Comparison of ENCODE assay signal across 8 mouse cellular contexts in genomic region chr15:81523169-81523871, GRCm38 (mm10). TPM values are rescaled to one million over a fixed set of nuclear protein-coding genes. Genes with fewer than 3 reads are reported as not detected.
DNase-seq lines count a peak whose midpoint lies in the region; ATAC-seq and TF ChIP-seq lines count a peak whose summit lies in the region.

No protein-coding gene starts in this region.

- TF ChIP-seq EP300 in MEL (IDR thresholded peaks at IDR 0.05; ENCODE audit: low read depth in 1 of 2, low read length in 2 of 2) = no peak
- TF ChIP-seq EP300 in lung, postnatal 0 days (IDR thresholded peaks at IDR 0.05) = peak; percentile 95

- H3K27me3 ChIP-seq in MEL (ENCODE audit: control insufficient read depth in 1 of 2, insufficient read depth in 2 of 2, low read length in 2 of 2) = no peaks in the 10 kb centered on the region
- H3K27me3 ChIP-seq in cerebellum, adult 2 months (ENCODE audit: control insufficient read depth, insufficient read depth, low read length) = no peaks in the 10 kb centered on the region
- H3K27me3 ChIP-seq in hindbrain, embryonic 10.5 days (ENCODE audit: insufficient read depth, poor library complexity, severe bottlenecking) = peaks cover 30% of the 10 kb centered on the region
- no peaks in the 10 kb centered on the region for H3K27me3 ChIP-seq in lung, postnatal 0 days (replicated peaks; ENCODE audit: insufficient read depth, low read length)

- H3K9ac ChIP-seq in MEL (ENCODE audit: control insufficient read depth, low read depth, low read length, poor library complexity, severe bottlenecking) = peak overlapping the region; percentile 96
- peak overlapping the region; percentile 85 for H3K9ac ChIP-seq in lung, postnatal 0 days (replicated peaks; ENCODE audit: low read depth)

- H3K27ac ChIP-seq in MEL (ENCODE audit: control insufficient read depth, low read depth, low read length) = peak overlapping the region; percentile 99
- H3K27ac ChIP-seq in cerebellum, adult 2 months (ENCODE audit: insufficient read depth, low read length) = peak overlapping the region; percentile 59
- peak overlapping the region; percentile 91 for H3K27ac ChIP-seq in hindbrain, embryonic 10.5 days
- peak overlapping the region; percentile 99 for H3K27ac ChIP-seq in lung, postnatal 0 days (ENCODE audit: low read length)

- H3K36me3 ChIP-seq in MEL (ENCODE audit: control insufficient read depth in 1 of 2, insufficient read depth in 2 of 2, low read length in 2 of 2) = peaks cover 0 to 6% of the 10 kb centered on the region in 2 experiments; a peak in 2 of 4 replicates
- H3K36me3 ChIP-seq in hindbrain, embryonic 10.5 days = no peaks in the 10 kb centered on the region
- H3K36me3 ChIP-seq in lung, postnatal 0 days (ENCODE audit: insufficient read depth, low read length) = no peaks in the 10 kb centered on the region

- peak; percentile 96 for DNase-seq in MEL (ENCODE audit: low read depth, low spot score)
- DNase-seq in cerebellum, adult 2 months = peak; percentile 86 to 88
- peak; percentile 90 for DNase-seq in forelimb bud, embryonic 11.5 days (ENCODE audit: low read depth, low spot score)
- DNase-seq in hindbrain, embryonic 10.5 days (ENCODE audit: low spot score) = peak; percentile 93
- DNase-seq in layer of hippocampus, adult 9-11 months = peak; percentile 91
- DNase-seq in lung, postnatal 0 days (ENCODE audit: low spot score) = peak; percentile 97
- peak; percentile 97 for DNase-seq in ovary, postnatal 14 days (ENCODE audit: low spot score)
- DNase-seq in thymus, postnatal 14 days = peak; percentile 99

- under 1% methylated on average over 41 of the region's 41 CpGs for WGBS in cerebellum, adult 2 months
- 0% methylated on average over 41 of the region's 41 CpGs for WGBS in hindbrain, embryonic 10.5 days
- 1% methylated on average over 38 of the region's 41 CpGs for WGBS in lung, postnatal 0 days

- peaks cover 0 to 5% of the 10 kb centered on the region in 2 experiments; a peak in 1 of 4 replicates for H3K4me1 ChIP-seq in MEL (ENCODE audit: control insufficient read depth in 1 of 2, insufficient read depth in 2 of 2, low read length in 2 of 2)
- H3K4me1 ChIP-seq in cerebellum, adult 2 months (ENCODE audit: control insufficient read depth, insufficient read depth, low read length) = no peaks in the 10 kb centered on the region
- H3K4me1 ChIP-seq in hindbrain, embryonic 10.5 days (replicated peaks) = peaks cover 37% of the 10 kb centered on the region
- no peaks in the 10 kb centered on the region for H3K4me1 ChIP-seq in lung, postnatal 0 days (ENCODE audit: insufficient read depth, low read depth, low read length)

- peak overlapping the region; percentile 74 for H3K4me3 ChIP-seq in MEL (ENCODE audit: control insufficient read depth in 1 of 2, insufficient read depth in 1 of 2, low read depth in 2 of 2, low read length in 2 of 2)
- peak overlapping the region; percentile 75 for H3K4me3 ChIP-seq in cerebellum, adult 2 months (replicated peaks; ENCODE audit: insufficient read depth, low read depth, low read length)
- peak overlapping the region; percentile 62 for H3K4me3 ChIP-seq in hindbrain, embryonic 10.5 days
- peak overlapping the region; percentile 61 for H3K4me3 ChIP-seq in lung, postnatal 0 days (ENCODE audit: low read depth, low read length)

- TF ChIP-seq CTCF in MEL (IDR thresholded peaks at IDR 0.05 in 2 of 3, conservative IDR thresholded peaks at IDR 0.05 in 1 of 3; ENCODE audit: control insufficient read depth in 1 of 3, insufficient read depth in 1 of 3, low read depth in 2 of 3, low read length in 3 of 3, poor library complexity in 1 of 3, severe bottlenecking in 1 of 3) = no peak
- no peak for TF ChIP-seq CTCF in cerebellum, adult 2 months (IDR thresholded peaks at IDR 0.05; ENCODE audit: borderline replicate concordance, insufficient read depth, low read depth, low read length)
- TF ChIP-seq CTCF in lung, postnatal 0 days (IDR thresholded peaks at IDR 0.05) = peak; percentile 26; the same call in 1 of the 2 replicates

- peak overlapping the region; percentile 97 for H3K4me2 ChIP-seq in lung, postnatal 0 days (replicated peaks; ENCODE audit: low read depth, low read length)

- H3K9me3 ChIP-seq in MEL (replicated peaks; ENCODE audit: insufficient read depth, low read length) = no peaks in the 10 kb centered on the region
- no peaks in the 10 kb centered on the region for H3K9me3 ChIP-seq in hindbrain, embryonic 10.5 days
- H3K9me3 ChIP-seq in lung, postnatal 0 days (ENCODE audit: low read length) = no peaks in the 10 kb centered on the region

- TF ChIP-seq POLR2A in MEL (IDR thresholded peaks at IDR 0.05; ENCODE audit: control insufficient read depth in 1 of 2, insufficient read depth in 1 of 2, low read depth in 1 of 2, low read length in 2 of 2, poor library complexity in 1 of 2) = peak; percentile 89 to 94
- peak; percentile 88 for TF ChIP-seq POLR2A in cerebellum, adult 2 months (IDR thresholded peaks at IDR 0.05; ENCODE audit: borderline replicate concordance, insufficient read depth, low read length)

- peak; percentile 92 for ATAC-seq in lung, postnatal 0 days

- TF ChIP-seq RAD21 in MEL (IDR thresholded peaks at IDR 0.05; ENCODE audit: low read depth, low read length) = no peak

- peaks cover 6% of the 10 kb centered on the region; the same call in 1 of the 2 replicates for H3K79me2 ChIP-seq in MEL (ENCODE audit: control insufficient read depth, insufficient read depth, low read length, poor library complexity)

TF ChIP-seq in MEL, 35 proteins besides CTCF, POLR2A, EP300 and RAD21:
- TF ChIP-seq MAX (IDR thresholded peaks at IDR 0.05; ENCODE audit: low read length) (peak; percentile 99), TBP (IDR thresholded peaks at IDR 0.05; ENCODE audit: low read depth, low read length) (peak; percentile 59), MXI1 (IDR thresholded peaks at IDR 0.05; ENCODE audit: low read depth, low read length) (peak; percentile 95), HCFC1 (IDR thresholded peaks at IDR 0.05; ENCODE audit: low read depth, low read length) (peak; percentile 63; the same call in 1 of the 2 replicates), MYC (IDR thresholded peaks at IDR 0.05; ENCODE audit: low read depth, low read length) (peak; percentile 98), BHLHE40 (IDR thresholded peaks at IDR 0.05; ENCODE audit: borderline replicate concordance, low read depth, low read length) (peak; percentile 100), MAFK (IDR thresholded peaks at IDR 0.05; ENCODE audit: borderline replicate concordance, low read depth, low read length) (no peak), KAT2A (conservative IDR thresholded peaks at IDR 0.05; ENCODE audit: low read depth, low read length) (no peak), ZNF384 (IDR thresholded peaks at IDR 0.05; ENCODE audit: low read depth, low read length) (no peak), GABPA (IDR thresholded peaks at IDR 0.05; ENCODE audit: low read depth, low read length) (no peak), TAL1 (IDR thresholded peaks at IDR 0.05; ENCODE audit: low read length) (no peak), CHD1 (IDR thresholded peaks at IDR 0.05; ENCODE audit: low read depth, low read length) (no peak), USF1 (IDR thresholded peaks at IDR 0.05; ENCODE audit: low read depth, low read length) (peak; percentile 99), TCF12 (IDR thresholded peaks at IDR 0.05; ENCODE audit: low read depth, low read length) (no peak; the same call in 1 of the 2 replicates), NELFE (IDR thresholded peaks at IDR 0.05; ENCODE audit: low read depth, low read length) (peak; percentile 80), NRF1 (IDR thresholded peaks at IDR 0.05; ENCODE audit: insufficient read depth, low read depth, low read length, poor library complexity, severe bottlenecking) (peak; percentile 80), JUND (IDR thresholded peaks at IDR 0.05; ENCODE audit: low read depth, low read length) (no peak), CHD2 (IDR thresholded peaks at IDR 0.05; ENCODE audit: low read length) (peak; percentile 56; the same call in 1 of the 2 replicates), SMC3 (IDR thresholded peaks at IDR 0.05; ENCODE audit: low read depth, low read length) (0 out of 2 replicates have a peak, but pooled peaks have one; percentile 13), SIN3A (IDR thresholded peaks at IDR 0.05; ENCODE audit: low read length) (peak; percentile 60; the same call in 1 of the 2 replicates), MEF2A (IDR thresholded peaks at IDR 0.05; ENCODE audit: extremely low read depth, insufficient replicate concordance, low read depth, low read length, poor library complexity, severe bottlenecking) (0 out of 2 replicates have a peak, but pooled peaks have one; percentile 31), MAZ (IDR thresholded peaks at IDR 0.05; ENCODE audit: low read depth, low read length) (peak; percentile 97), ETS1 (IDR thresholded peaks at IDR 0.05; ENCODE audit: low read depth, low read length) (peak; percentile 73; the same call in 1 of the 2 replicates), USF2 (IDR thresholded peaks at IDR 0.05; ENCODE audit: borderline replicate concordance in 1 of 2, insufficient read depth in 1 of 2, low read depth in 1 of 2, low read length in 2 of 2) (peak; percentile 76 to 93; a peak in 3 of 4 replicates), POLR2AphosphoS2 (IDR thresholded peaks at IDR 0.05; ENCODE audit: low read length) (peak; percentile 67)
TF ChIP-seq in MEL: peak in this region for 17.

RNA-seq across cellular contexts. Expression of gene Rbx1, which starts 57.2 kb away (rescaled TPM):
- total RNA-seq in MEL (2012; rRNA removed) = 307 and 316 TPM in 2 replicates
- polyA plus RNA-seq in MEL (2012; ENCODE audit: insufficient read depth in 1 of 2, insufficient read length in 2 of 2, low read depth in 1 of 2, low replicate concordance in 2 of 2, missing spikeins in 1 of 2) = 100 to 1,000 TPM; 228 to 778 TPM
- 211 and 222 TPM in 2 replicates for polyA plus RNA-seq in cerebellum, adult 2 months (2012; rRNA removed)
- polyA plus RNA-seq in hindbrain, embryonic 10.5 days (2016; fragmentation: Nextera tagmentation; extraction: Ambion mirVana) = 622 and 639 TPM in 2 replicates
- 419 and 465 TPM in 2 replicates for polyA plus RNA-seq in lung, postnatal 0 days (2015; fragmentation: Nextera tagmentation; extraction: Ambion mirVana)

Comparison
In these comparisons a context has a peak if more than half of its experiments do, and no peak if none do; other contexts are left out.
1. Peak in every context shown above with its lines: DNase-seq, ATAC-seq, H3K4me3 ChIP-seq and H3K27ac ChIP-seq.